Mouse (Mus musculus) lung, embryonic 16.5 days (tissue): ENCODE measurements at regions not wholly inside any gene's neighbourhood (a gene's known extent, or its start where the extent isn't known, plus 50 kb on each side); places are given as distances from the start of the nearest gene placed in this dataset.

Source experiments
- ATAC-seq: fragments of 200-750 bp; cut with Nextera tagmentation; 2 replicates; pipeline ENCODE4 v1.8.0; 2017; ENCODE audit warnings: low read depth, mild to moderate bottlenecking, moderate library complexity
- H3K27ac ChIP-seq: fragments of 300-500 bp; sonication (generic); 2 replicates; pipeline ENCODE4 v1.5.1; 2014; ENCODE audit warnings: mild to moderate bottlenecking, control low read depth, low read length
- H3K27me3 ChIP-seq: fragments of 300-500 bp; sonication (generic); 2 replicates; pipeline ENCODE4 v1.6.1; 2014; ENCODE audit warnings: low read depth, low read length, mixed read lengths; ENCODE audit not compliant: control insufficient read depth, insufficient read depth
- H3K36me3 ChIP-seq: fragments of 300-500 bp; sonication (generic); 2 replicates; pipeline ENCODE4 v1.6.1; 2014; ENCODE audit warnings: low read length; ENCODE audit not compliant: control insufficient read depth, insufficient read depth
- H3K4me1 ChIP-seq: fragments of 300-500 bp; sonication (generic); replicated peaks from 2 replicates; pipeline ENCODE4 v1.6.1; 2014; ENCODE audit warnings: low read length, mixed read lengths; ENCODE audit not compliant: control insufficient read depth, insufficient read depth
- H3K4me2 ChIP-seq: fragments of 300-500 bp; sonication (generic); 2 replicates; pipeline ENCODE4 v1.6.1; 2014; ENCODE audit warnings: low read depth, low read length, control low read depth
- H3K4me3 ChIP-seq: fragments of 300-500 bp; sonication (generic); 2 replicates; pipeline ENCODE4 v1.5.1; 2014; ENCODE audit warnings: mild to moderate bottlenecking, low read length, control low read depth
- H3K9ac ChIP-seq: fragments of 300-500 bp; sonication (generic); 2 replicates; pipeline ENCODE4 v1.6.1; 2014; ENCODE audit warnings: low read length, control low read depth
- H3K9me3 ChIP-seq: fragments of 300-500 bp; sonication (generic); 2 replicates; pipeline ENCODE4 v1.6.1; 2016; ENCODE audit warnings: low read length; ENCODE audit not compliant: control insufficient read depth
- WGBS: fragments of 180-500 bp; shearing (Covaris S2); extraction: QIAGEN DNeasy Blood & Tissue Kit; methylation state at CpG from one replicate; pipeline ENCODE4 v1.1.7; 2014; 5-methylcytosine and 5-hydroxymethylcytosine counted together

- H3K27ac ChIP-seq: no peak overlapping the region
- H3K9me3 ChIP-seq: no peaks in the 10 kb centered on the region
- no peaks in the 10 kb centered on the region for H3K36me3 ChIP-seq
- H3K4me3 ChIP-seq: no peak overlapping the region
- H3K9ac ChIP-seq: no peak overlapping the region
- no peaks in the 10 kb centered on the region for H3K4me1 ChIP-seq
- no peak overlapping the region for H3K4me2 ChIP-seq
- no peak for ATAC-seq
- H3K27me3 ChIP-seq: no peaks in the 10 kb centered on the region; the same call in 1 of the 2 replicates
These were observed 129.9 kb upstream of the Gls start for GRCm38 (mm10) chr1:52362976-52363375.

GRCm38 (mm10) chr1:52354041-52354582 lies 121.1 kb upstream of the Gls start:
- Histone ChIP-seq H3K36me3 (no peaks in the 10 kb centered on the region), H3K4me2 (no peak overlapping the region), H3K4me3 (no peak overlapping the region), H3K27me3 (no peaks in the 10 kb centered on the region), H3K9me3 (no peaks in the 10 kb centered on the region), H3K4me1 (no peaks in the 10 kb centered on the region), H3K27ac (no peak overlapping the region), H3K9ac (no peak overlapping the region)
- peak; percentile 52; the same call in 1 of the 2 replicates for ATAC-seq
- WGBS: 59% methylated on average over 6 of the region's 6 CpGs

GRCm38 (mm10) chr1:52342127-52342526 lies 109.1 kb upstream of the Gls start:
- H3K36me3 ChIP-seq: no peaks in the 10 kb centered on the region
- H3K4me3 ChIP-seq: no peak overlapping the region
- H3K27ac ChIP-seq: no peak overlapping the region
- no peaks in the 10 kb centered on the region for H3K9me3 ChIP-seq
- H3K4me2 ChIP-seq: no peak overlapping the region
- no peak for ATAC-seq
- H3K27me3 ChIP-seq: no peaks in the 10 kb centered on the region
- no peak overlapping the region for H3K9ac ChIP-seq
- WGBS: 81% methylated on average over 2 of the region's 2 CpGs
- H3K4me1 ChIP-seq: no peaks in the 10 kb centered on the region

GRCm38 (mm10) chr1:52338704-52339103 lies 105.7 kb upstream of the Gls start:
- Histone ChIP-seq H3K4me2 (no peak overlapping the region), H3K27ac (no peak overlapping the region), H3K36me3 (no peaks in the 10 kb centered on the region), H3K9me3 (no peaks in the 10 kb centered on the region), H3K9ac (no peak overlapping the region), H3K4me1 (no peaks in the 10 kb centered on the region), H3K27me3 (no peaks in the 10 kb centered on the region), H3K4me3 (no peak overlapping the region)
- ATAC-seq: no peak
- WGBS: 69% methylated on average over 3 of the region's 3 CpGs

- Histone ChIP-seq H3K9ac (no peak overlapping the region), H3K36me3 (no peaks in the 10 kb centered on the region), H3K4me1 (no peaks in the 10 kb centered on the region), H3K27ac (no peak overlapping the region), H3K27me3 (no peaks in the 10 kb centered on the region), H3K9me3 (no peaks in the 10 kb centered on the region), H3K4me2 (no peak overlapping the region), H3K4me3 (no peak overlapping the region)
- 74% methylated on average over 6 of the region's 6 CpGs for WGBS
- ATAC-seq: no peak
These were observed 105.2 kb upstream of the Gls start for GRCm38 (mm10) chr1:52338243-52338642.

GRCm38 (mm10) chr1:52336696-52337095 lies 103.7 kb upstream of the Gls start:
- no peaks in the 10 kb centered on the region for H3K9me3 ChIP-seq
- H3K36me3 ChIP-seq: no peaks in the 10 kb centered on the region
- H3K4me1 ChIP-seq: no peaks in the 10 kb centered on the region
- no peak overlapping the region for H3K27ac ChIP-seq
- H3K4me2 ChIP-seq: no peak overlapping the region
- H3K27me3 ChIP-seq: no peaks in the 10 kb centered on the region
- 82% methylated on average over 3 of the region's 3 CpGs for WGBS
- ATAC-seq: no peak
- H3K9ac ChIP-seq: no peak overlapping the region
- no peak overlapping the region for H3K4me3 ChIP-seq

- Histone ChIP-seq H3K4me2 (no peak overlapping the region), H3K36me3 (no peaks in the 10 kb centered on the region), H3K4me1 (no peaks in the 10 kb centered on the region), H3K9me3 (no peaks in the 10 kb centered on the region), H3K4me3 (no peak overlapping the region), H3K9ac (no peak overlapping the region), H3K27ac (no peak overlapping the region), H3K27me3 (no peaks in the 10 kb centered on the region)
- WGBS: 77% methylated on average over 12 of the region's 12 CpGs
- no peak for ATAC-seq
These were observed 99.0 kb upstream of the Gls start for GRCm38 (mm10) chr1:52332013-52332412.

- no peak for ATAC-seq
- H3K4me2 ChIP-seq: no peak overlapping the region
- H3K36me3 ChIP-seq: no peaks in the 10 kb centered on the region
- H3K9ac ChIP-seq: no peak overlapping the region
- 46% methylated on average over 4 of the region's 4 CpGs for WGBS
- H3K9me3 ChIP-seq: no peaks in the 10 kb centered on the region
- H3K4me3 ChIP-seq: no peak overlapping the region
- no peaks in the 10 kb centered on the region for H3K27me3 ChIP-seq
- no peak overlapping the region for H3K27ac ChIP-seq
- no peaks in the 10 kb centered on the region for H3K4me1 ChIP-seq
These were observed 98.4 kb upstream of the Gls start for GRCm38 (mm10) chr1:52331442-52331841.

- H3K4me1 ChIP-seq: no peaks in the 10 kb centered on the region
- H3K27ac ChIP-seq: no peak overlapping the region
- no peak overlapping the region for H3K4me2 ChIP-seq
- no peaks in the 10 kb centered on the region for H3K36me3 ChIP-seq
- ATAC-seq: no peak
- H3K27me3 ChIP-seq: no peaks in the 10 kb centered on the region
- no peaks in the 10 kb centered on the region for H3K9me3 ChIP-seq
- H3K9ac ChIP-seq: no peak overlapping the region
- 87% methylated on average over 6 of the region's 6 CpGs for WGBS
- no peak overlapping the region for H3K4me3 ChIP-seq
These were observed 97.5 kb upstream of the Gls start for GRCm38 (mm10) chr1:52330496-52330895.

GRCm38 (mm10) chr1:52328507-52328906 lies 95.5 kb upstream of the Gls start:
- H3K4me2 ChIP-seq: no peak overlapping the region
- H3K27me3 ChIP-seq: no peaks in the 10 kb centered on the region
- no peak overlapping the region for H3K4me3 ChIP-seq
- no peak overlapping the region for H3K27ac ChIP-seq
- H3K4me1 ChIP-seq: no peaks in the 10 kb centered on the region
- H3K9me3 ChIP-seq: no peaks in the 10 kb centered on the region
- H3K36me3 ChIP-seq: no peaks in the 10 kb centered on the region
- no peak for ATAC-seq
- H3K9ac ChIP-seq: no peak overlapping the region
